Mouse (Mus musculus) kidney, postnatal 25 days (tissue): ENCODE measurements at regions not wholly inside any gene's neighbourhood (a gene's known extent, or its start where the extent isn't known, plus 50 kb on each side); places are given as distances from the start of the nearest gene placed in this dataset.

Experiments
- DNase-seq, 2 experiments: peaks; one replicate each; pipeline ENCODE4 v3.0.0; 2021; ENCODE audit warnings: mixed read lengths in 2 of 2

- peak in 1 of 2 experiments; percentile 2 for DNase-seq
These were observed 97.0 kb upstream of the Fshr start for GRCm38 (mm10) chr17:89297277-89298002.

- DNase-seq = no peak
These were observed 80.8 kb upstream of the Fshr start for GRCm38 (mm10) chr17:89281321-89281720.

- no peak for DNase-seq
These were observed 71.7 kb upstream of the Fshr start for GRCm38 (mm10) chr17:89272141-89272540.

- DNase-seq = no peak
These were observed 55.2 kb upstream of the Fshr start for GRCm38 (mm10) chr17:89255687-89256086.

GRCm38 (mm10) chr17:89250811-89251210 is 50.3 kb upstream of the Fshr start:
- DNase-seq = no peak
